Mouse (Mus musculus) cerebellum, postnatal 36 days (tissue): ENCODE data around the gene Igsf9.

Experiments used
- DNase-seq, 2 experiments: peaks; one replicate each; pipeline ENCODE4 v3.0.0; 2021 to 2022; ENCODE audit warnings: mixed read lengths in 2 of 2

Gene Igsf9

DNA sequence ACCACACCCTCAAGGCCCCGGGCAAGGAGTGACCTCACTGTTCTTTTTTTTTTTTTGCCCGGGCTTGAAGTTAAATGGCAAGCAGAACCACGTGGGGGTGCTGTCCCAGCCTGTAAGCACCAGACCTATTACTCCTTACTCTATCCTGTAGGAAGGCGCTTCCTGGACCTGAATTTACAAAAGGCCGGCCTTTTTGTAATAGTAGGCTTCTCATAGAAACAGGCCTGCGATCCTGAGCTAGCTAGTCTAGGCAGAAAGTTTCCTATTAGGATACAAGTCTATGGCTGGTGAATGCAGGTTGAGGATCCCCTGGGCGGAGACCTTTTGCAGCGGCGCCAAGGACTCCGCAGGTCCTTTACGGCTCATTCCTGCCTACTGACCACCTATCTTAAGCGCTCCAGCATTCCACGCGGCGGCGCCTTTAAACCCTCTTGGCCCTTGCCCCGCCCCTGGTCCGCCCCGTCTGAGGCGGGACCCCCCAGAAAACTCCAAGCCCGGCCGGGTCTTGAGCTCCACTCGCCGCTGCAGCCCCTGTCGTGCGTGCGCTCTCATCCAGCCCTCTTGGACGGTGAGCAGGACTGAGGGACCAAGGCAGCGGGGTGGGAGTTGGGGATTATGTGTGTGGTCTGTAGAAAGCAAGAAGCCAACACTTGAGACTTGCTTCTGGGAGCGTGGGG, 18.3 kb downstream of the Igsf9 start, which contains the start of gene Tagln2:
Gene Tagln2, plus strand, starts transcription at position 283 of the 677 bp plus-strand sequence.
- no peak for DNase-seq

DNA sequence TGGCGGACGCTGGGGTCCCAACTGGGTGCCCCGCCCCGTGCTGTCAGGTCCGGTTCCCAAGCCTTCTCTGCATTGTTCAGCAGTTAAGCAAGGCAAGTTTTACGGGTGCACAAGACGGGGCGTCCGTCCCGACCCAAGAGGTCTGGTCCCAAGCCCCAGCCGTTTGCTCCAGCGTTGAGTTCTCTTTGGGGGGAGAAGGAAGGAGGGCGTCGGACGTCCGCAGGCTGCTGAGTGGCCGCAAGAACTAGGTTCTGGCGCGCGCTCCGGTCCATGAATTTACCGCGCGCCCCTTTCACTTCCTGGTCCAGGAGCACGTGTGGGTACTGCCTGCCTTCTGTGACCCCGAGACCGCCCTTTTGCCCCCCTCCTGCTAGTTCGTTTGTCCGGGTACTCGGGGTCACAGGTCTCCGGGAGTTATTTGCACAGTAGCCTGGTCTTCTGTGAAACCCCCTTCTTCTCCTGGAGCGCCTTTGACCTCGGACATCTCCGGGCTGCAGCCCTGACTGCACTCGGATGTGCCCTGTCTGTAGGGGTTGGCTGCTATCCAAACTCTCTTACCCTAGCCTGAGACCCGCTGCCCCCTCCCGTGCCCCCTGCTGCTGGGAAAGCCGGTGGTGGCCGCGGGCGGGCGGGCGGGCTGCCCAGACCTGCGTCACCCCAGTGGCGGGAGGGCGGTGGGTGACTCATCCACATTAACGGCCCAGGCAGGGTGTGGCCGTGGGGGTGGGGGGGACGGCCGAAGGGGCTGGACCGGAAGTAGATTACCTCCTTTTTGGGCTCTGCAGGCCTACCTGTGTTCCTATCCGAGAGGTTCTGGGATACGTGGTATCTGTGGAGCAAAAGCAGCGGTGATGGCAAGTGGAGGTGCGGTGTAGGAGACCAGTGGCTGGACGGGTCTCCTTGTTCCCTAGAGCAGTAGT, 19.1 kb downstream of the Igsf9 start:
- no peak for DNase-seq

DNA sequence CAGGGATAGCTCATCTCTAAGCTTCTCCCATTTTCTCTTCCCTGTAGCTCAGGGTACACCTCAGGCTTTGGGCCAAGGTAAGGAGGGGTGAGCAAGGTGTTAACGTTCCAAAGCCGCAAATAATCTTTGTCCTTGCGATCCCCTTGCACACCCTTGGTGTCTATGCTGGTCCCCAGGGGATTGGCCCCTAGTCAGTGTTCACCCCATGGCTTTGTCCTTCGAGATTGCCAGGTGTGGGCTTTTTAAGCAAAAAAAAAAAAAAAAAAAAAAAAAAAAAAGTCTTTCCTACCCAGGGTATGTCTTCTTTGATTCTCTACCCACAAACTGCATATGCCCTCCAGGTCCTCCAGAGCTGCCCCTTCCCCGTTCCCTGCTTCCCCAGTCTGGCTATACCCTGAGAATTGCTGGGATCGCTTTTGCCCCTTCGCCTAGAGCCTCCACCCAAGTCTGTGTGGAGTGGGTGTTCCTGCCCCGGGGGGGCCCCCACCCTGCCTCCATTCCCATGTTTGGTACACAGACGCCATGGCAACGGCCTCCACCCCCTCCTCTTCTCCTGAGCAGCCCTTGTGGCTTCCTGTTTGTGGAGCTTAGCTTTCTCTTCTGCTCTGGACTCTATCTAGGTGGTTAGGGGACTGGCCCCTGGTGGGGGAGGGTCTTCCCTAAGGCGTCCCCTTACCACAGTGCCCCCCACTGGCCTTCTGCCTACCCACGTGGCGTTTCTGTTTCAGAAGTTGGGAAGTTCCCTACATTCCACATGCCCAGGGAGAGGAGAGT, 20.0 kb downstream of the Igsf9 start:
- DNase-seq, result no peak

DNA sequence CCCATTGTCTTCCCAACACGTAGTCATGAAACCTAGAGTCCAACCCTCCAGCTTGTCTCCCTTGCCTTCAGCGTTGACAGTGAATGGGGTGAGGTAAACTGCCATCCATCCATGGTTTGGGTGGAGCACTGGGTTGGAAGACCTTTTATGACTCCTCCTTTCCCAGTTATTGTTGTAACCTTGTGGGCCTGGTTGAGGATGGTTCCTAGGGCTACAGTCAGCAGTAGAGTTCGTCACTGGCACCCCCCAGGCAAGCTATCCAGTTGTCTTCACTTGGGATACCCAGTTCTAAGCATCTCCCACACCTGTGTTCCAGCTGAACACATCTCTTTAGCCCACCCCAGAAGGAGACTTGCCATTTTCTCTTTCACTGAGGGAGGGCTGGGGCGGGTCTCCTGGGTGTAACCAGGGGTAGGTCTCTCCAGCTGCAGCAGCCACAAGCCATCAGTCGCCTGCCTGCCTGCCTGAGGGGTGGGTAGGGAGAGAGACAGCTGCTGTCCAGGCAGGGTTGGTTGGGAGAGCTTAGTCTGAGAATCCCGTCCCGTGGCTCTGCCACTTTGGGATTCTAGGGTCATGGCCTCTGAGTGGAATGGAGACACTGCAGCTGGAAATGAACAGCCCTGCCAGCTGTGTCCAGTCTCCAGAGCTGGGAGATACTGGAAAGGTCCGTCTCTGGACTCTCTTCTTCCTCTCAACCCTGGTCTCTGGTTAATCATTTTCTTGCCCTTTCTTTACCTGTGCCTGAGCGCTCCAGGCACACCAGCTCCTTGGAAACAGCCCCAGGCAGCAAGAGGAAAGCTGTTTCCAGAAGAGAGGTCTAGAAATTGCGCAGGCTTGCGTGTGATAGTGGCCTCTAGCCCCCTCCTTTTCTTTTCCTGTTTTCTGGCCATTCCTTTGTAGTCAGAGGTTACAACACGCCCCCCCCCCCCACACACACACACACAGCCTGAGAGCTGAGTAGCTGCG, 20.8 kb downstream of the Igsf9 start:
- no peak for DNase-seq

DNA sequence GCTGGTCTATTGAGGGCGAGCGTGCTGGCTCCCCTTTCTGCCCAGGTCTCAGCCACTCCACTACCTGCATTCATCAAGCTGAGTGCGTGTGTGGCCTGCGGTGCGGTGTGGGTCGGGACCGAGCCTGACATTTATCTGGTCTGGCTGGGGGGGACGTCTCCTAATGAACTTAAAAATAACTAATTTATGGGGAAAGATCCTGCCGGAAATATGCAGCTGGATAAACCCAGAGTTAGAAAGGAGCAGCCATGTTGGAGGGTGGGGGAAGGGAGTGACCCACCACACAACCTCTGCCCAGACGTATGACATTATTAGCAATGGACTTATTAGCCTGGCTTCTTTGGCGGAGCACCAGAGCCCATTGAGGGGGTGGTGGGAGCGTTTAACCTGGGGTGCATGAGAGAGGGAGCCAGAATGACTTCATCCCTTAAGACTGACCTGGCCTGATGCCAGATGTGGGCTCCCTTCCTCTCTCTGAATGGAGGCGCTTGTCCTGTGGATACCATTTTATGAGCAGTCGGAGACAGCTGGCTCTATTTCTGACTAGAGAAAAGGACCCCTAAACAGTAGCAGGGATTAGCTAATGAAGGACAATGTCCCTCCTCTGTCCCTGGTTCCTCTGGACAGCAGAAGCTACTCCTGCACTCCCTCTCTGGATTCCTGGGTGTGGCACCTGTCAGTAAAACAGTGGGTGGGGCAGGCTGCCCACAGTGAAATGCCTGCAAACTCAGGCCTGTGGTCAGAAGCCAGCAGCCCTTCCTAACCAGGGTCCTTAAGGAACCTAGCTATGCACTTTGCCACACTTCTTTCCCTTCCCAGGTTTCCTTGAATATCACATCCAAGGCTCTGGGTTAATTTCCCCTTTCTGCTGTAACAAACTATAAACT, 21.8 kb downstream of the Igsf9 start:
- no peak for DNase-seq

DNA sequence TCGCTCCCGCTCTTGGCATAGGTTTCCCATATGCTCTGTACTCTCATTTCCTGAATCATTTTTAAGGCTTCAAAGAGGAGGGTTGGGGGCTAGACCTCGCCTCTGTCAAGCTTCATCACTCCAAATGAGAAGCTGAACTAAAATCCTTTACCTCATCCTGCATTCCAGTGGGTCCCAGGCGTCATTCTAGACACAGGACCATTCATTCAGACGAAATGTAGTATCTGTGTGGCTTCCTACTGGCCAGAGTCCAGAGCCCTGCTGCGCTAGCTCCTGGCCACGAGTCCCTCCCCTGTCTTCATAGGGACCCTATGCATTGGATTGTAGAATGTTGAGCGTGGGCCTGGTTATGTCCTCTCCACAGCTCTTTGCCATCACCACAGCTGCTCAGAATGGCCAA, 23.2 kb downstream of the Igsf9 start:
- no peak for DNase-seq

DNA sequence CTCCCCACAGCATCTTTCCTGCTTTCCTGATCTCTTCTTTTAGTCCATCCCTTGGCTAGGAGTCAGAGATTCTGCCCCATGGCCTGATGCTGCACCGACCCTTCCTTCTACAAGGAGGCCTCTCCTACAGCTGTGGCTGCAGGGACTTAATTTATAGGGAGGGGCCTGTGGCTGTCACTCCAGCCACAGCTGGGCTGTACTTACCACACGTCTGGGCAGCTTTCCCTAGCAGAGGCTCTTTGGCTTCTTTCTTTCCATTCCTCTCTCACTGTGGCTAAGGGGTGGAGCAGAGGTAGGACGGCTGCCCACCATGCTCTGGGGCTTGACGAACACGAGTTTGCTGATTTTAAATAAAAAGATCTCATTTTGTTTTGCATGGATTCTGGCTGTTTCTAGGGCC, 25.4 kb downstream of the Igsf9 start:
- no peak for DNase-seq

DNA sequence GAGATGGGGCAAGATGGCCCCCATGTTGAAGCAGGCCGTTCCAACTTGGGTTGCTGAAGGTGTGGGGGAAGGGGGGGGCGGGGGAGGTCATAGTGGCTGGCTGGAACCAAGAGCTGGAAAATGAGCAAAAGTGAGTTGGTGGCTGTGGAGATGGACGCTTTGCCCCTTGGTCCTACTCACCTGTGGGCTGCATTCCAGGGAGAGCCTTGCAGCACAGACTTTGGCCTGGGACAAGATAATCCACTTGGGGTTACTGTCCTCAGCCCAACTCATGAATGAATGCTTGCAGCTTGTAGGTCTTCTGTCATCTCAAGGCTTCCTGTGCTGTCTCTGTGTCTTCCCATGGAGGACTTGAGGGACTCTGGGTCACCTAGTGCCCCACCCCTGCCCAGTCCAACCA, 26.1 kb downstream of the Igsf9 start:
- no peak for DNase-seq

DNA sequence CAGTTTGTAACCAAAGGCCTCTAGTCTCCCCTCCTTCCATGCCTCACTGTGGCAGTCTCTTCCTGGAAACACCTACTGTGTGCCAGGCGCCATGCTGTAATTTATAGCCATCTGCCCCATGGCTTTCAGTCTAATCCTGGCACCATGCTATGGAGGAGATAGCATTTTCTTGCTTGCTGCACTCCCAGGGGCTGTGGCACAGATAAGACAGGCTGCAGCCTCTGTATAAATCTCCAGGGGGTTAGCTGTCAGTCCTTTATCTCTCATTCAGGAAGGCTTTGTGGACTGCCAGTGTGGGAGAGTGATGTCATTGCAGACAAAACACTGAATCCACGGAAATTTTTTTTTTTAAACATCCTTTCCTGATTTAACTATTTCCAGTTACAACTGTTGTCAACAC, 26.6 kb downstream of the Igsf9 start:
- no peak for DNase-seq

DNA sequence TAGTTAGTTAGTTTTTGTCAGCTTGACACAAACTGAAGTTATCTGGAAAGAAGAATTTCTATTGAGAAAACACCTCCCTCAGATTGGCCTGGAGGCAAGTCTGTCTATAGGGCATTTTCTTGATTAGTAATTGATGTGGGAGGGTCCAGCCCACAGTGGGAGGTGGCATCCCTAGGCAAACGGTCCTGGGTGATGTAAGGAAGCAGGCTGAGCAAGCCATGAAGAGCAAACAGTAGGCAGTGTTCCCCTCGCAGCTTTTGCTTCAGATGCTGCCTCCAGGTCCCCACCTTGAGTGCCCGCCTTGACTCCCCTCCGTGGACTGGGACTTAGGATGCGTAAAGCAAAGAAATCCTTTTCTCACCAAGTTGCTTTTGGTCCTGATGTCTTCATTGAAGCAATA, 27.6 kb downstream of the Igsf9 start:
- no peak for DNase-seq

DNA sequence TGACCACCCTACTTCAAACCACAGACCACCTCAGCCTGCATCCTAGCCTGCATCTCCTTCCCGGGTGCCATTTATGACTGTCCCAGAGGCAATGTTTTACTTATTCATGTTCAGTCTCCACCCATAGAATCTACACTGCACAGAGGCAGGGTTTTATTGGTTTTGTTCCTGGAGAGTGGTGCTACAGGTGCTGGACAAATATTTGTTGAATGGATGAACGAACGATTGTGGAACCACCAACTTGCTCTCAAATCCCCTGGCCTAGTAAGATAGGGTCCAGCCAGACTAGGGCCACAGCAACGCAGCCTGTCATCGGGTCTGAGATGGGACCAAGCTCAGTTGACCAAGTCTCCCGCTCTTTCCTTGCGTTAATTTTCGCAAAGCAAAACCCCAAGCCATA, 28.4 kb downstream of the Igsf9 start:
- no peak for DNase-seq

DNA sequence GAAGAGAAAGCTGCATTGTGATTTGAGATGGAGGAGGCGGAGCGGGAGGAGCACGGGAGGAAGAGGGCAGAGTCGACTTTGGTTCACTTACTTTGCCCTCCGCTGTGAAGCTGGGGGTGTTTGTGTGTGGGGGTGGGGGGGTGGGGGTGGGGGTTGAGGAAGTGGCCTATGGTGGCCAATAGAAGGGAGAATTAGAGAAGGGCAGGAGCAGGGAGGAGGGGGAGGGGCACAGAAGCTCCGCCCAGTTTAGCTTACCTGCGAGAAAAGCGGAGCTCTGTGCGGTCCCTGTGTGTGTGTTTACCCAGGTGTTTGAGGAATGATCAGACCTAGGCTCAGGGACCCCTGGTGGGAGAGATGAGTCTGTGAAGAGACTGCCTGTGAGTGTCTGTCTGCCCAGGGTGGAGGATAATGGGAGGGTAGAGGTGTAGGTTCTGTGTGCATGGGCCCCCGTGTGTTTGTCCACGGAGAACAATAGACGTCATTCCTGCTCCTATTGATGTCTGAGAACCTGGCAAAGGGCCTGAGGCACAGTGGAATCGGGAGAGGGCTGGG, 28.9 kb downstream of the Igsf9 start:
- DNase-seq, result no peak

DNA sequence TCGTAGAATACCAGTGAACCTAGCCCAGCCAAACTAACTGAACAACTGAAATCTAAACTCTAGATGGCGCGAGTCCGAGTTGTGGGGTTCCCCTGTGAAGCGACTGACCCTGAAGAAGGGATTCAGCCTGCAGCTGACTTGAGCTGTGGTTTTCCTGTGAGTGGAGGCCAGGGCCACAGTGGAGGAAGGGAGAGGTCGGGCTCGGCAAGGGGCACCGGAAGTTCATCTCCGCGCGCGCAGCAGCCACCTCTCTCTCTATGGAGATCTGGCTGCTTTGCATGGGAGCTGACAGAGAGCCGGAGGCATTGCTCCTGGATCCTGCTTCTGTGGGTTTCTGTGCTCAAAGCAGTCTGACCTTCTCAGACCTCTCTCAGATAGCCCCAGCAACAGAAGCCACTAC, 31.4 kb downstream of the Igsf9 start:
- DNase-seq, result no peak

DNA sequence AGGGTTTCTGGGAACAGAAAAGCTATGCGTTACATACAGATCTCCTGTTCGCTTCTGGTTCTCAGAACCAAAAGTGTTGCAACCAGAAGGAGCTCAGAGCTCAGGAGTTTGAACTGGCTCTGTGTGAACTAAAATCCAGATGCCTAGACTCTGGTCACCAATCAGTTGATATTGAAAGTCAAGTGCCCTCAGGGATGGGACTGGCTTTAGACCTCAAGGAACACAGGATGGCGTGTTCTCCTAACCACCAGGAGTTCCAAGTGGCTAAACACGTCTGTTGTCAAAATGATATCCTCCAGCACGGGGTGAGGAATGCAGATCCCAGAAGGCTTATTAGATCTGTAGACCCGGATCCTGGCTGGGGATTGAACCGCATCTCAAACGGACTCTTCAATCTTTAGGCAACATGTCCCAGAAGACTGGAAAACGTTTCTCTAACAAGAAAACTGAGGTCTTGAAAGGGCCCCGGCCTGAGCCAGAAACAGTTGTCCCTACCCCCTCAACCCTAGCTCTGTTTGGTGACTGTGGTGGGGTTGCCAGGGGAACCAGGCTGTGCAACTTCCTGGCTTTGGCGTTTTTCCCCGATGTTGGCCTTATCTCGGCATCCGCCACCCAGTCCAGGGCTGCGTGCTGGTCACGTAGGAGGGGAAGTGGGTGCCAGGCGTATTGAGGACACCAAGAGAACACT, 32.1 kb downstream of the Igsf9 start:
- no peak for DNase-seq

DNA sequence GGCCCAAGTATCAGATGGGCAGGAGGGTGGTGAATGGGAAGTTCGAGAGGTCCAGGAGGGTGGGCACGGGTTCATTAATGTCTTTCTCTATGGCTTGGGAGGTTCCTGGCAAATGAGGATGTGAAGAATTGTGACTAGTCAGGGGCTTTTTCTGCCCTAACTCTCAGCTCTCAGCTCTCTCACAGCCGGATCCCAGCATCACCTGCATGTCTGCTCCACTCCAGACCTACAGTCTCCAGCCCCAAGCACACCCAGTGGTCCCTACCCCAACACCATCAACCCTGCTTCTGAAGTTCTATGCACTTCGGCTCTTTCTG, 32.6 kb downstream of the Igsf9 start:
- no peak for DNase-seq

DNA sequence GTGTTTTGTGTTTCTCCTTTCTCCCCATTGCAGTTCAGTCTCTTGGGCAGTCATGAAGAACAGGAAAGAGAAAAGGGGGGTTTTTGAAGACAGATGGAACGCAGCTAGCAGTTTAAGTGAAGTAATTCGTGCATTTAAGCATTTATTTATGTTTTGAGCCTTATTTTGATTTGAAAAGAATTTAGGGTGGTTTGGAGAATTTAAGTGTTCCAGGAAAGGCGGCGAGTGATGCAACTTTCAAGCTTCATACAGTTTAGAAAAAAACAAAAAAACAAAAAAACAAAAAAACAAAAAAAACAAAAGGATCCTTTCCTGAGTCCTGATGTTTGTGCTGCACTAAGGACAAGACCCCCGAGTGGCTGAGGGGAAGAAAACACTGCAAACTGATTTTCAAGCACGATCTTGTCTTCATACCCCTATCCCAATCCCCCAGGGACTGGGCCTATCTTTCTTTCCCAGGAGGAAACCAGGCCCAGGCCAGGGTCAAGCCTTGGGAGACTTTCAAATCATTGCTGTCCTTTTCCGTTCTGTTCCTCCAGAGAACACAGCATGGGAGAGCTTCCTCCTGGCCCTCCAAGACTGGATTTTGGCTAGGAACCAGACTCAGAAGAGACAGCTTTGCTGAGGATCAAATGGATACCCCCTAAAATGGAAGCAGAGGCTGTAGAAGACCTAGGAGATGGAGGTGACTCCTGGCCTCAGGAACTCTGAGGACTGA, 33.1 kb downstream of the Igsf9 start:
- no peak for DNase-seq

DNA sequence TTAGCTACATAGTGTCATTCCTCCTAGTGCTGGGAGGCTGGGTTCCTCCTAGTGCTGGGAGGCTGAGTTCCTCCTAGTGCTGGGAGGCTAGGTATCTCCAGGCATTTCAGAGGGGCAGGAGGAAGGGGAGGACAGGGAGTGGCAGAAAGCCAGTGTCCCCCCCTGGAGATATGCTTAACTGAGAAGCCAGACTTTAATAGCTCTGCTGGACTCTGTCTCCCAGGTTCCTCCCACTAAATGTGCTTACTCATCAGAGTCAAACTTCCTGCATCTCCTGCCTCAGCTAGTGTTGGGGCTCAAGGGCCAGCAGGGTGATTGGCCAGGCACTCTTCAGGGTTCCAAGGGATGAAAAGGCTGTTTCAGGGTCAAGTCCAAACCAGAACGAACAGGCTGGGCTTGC, 33.8 kb downstream of the Igsf9 start:
- DNase-seq, result no peak

DNA sequence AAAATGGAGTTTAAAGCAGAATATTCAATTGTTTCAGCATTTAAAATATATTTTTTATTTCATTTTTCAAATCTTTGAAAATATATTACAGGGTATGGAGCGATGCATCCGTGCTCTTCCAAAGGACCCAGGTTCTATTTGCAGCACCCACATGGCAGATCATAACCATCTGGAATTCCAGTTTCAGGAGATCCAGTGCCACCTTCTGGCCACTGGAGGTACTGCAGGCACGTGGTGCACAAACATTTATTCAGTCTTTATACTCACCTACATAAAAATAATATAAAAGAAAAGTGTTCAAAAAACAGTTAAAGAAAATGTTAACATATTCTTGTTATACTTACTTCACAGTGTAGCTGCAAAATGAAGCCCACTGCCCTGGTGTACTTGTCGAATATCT, 36.4 kb downstream of the Igsf9 start:
- DNase-seq, result no peak

DNA sequence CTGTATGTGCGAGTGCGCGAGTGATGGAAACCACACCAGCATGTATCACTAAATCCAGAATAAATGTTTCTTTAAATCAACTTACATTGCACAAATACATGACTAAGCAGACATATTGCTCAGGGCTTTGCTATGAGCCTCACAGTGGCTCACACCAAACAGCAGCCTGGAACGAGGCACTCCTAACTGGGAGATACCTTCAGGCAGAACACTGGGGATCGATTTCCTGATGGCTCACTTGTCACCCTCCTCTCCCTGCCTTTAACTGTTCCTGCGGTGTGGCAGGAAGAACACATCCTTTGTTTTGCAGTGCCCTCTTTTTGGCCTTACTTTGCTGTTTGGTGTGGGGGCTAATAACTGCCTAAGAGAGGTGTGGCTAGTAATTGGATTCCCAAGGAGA, 38.1 kb downstream of the Igsf9 start:
- DNase-seq, result no peak
